Mouse (Mus musculus) gonadal fat pad, adult 2 months (tissue): ENCODE data around the gene Ppp1r3a. TPM values are rescaled to one million over a fixed set of nuclear protein-coding genes. Genes with fewer than 3 reads are reported as not detected.
"Not testable (repeated sequence)": the region's sequence is repeated elsewhere in the genome, so short reads cannot be mapped to it uniquely, and the experiment has no call there.

Source experiments
- DNase-seq: peaks from one replicate; pipeline ENCODE4 v3.0.0-alpha.2; 2012; ENCODE audit warnings: low read depth
- polyA plus RNA-seq: library from polyadenylated mRNA; depleted of rRNA; stranded (reverse); fragments of >200 nt; gene quantifications from 2 replicates; pipeline ENCODE4 v1.2.3, GENCODE M21; 2012; rRNA removed

The Ppp1r3a gene
- polyA plus RNA-seq = 0.03 TPM in 2 replicates

DNA sequence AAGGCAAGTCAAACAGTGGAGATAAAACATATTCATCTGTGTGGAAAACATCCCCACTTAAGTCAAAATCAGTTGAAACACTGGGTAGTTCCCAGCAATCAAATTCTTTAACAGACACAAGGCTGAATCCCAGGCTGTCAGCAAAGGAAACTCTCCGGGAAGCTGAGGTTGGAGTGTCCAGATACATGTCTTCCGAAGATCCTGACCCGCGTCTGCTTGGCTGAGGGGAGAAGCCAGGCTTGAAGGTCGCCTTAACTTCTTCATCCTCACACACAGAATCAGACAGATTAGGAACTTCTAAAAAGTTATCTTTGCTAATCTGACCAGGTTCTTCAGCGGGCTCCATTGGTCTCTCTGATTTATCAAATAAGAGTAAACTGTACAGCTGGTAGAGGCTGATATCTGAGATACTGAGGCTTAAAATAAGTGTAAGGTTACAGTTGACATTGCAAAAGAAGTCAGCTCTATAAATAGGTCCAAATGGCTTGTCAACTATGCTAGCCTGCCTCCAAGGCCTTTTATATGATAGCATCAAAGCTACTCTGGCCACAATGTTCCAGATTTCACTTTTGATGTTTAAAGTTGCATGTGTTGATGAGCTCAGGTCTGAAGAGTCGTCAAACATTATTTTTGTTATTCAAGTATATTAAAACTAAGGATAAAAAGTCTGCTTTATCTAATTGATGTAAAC is at the start of gene Ppp1r3a:
Ppp1r3a (minus strand) TSS at position 374 of the 691 bp plus-strand sequence.
- DNase-seq = no peak

DNA sequence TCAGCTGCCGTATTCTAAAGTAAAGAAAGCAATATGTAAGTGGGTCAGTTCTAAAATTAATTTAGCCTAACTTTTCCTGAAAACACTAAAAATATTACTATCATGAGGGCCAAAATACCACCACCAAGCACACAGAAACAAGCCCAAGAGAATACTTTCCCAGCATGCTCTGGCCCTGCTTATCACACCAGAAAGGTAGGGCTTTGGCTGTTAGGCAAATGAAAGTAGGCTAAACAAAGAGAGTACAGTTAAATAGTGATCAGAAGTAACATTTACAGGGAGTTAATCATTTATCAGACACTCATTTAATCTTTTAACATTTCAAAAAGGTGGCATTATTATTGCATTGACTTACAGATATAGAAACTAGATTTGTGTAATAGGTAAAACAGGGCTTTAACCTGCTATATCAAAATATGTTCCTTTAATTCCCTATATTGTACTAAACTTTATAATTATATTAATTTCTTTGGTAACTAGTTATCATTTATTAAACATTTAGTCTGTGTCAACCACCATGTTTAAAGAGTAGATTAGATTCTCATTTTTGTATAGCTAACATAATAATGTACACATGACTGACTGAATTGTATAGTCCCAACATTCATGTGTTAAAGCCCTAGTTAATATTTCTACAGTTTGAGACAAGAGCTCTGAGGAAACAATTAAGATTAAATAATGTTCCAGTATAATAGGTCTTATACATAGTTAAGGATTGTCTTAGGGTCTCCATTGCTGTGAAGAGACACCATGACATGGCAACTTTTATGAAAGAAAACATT is 32.3 kb upstream of the Ppp1r3a start:
- DNase-seq = no peak

DNA sequence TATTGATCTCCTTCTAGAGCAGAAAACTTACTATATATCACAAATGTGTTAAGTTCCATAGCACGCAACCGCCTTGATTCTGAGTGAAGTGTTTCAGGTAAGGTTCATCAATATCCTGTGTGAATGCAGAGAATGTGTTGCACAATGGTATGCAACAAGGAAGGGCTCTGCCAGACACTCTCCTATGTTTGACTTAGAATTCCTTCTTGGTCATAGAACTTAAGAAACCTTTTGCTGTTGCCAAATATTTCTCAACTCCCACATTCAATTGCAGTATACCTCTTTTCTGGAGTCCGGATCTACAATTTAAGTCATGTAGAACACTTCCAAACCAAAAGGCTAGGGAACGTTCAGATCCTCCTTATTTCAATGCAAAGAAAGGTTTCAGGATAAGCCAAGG is 22.8 kb upstream of the Ppp1r3a start:
- no peak for DNase-seq

DNA sequence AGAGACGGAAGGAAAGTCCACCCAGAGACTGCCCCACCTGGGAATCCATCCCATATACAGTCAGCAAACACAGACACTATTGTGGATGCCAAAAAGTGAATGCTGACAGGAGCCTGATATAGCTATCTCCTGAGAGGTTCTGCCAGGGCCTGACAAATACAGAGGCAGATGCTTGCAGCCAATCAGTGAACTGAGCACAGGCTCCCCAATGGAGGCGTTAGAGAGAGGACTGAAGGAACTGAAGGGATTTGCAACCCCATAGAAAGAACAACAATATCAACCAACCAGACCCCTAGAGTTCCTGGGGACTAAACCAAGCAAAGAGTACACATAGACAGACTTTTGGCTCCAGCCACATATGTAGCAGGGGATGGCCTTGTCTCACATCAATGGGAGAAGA is 16.6 kb upstream of the Ppp1r3a start:
- no peak for DNase-seq

DNA sequence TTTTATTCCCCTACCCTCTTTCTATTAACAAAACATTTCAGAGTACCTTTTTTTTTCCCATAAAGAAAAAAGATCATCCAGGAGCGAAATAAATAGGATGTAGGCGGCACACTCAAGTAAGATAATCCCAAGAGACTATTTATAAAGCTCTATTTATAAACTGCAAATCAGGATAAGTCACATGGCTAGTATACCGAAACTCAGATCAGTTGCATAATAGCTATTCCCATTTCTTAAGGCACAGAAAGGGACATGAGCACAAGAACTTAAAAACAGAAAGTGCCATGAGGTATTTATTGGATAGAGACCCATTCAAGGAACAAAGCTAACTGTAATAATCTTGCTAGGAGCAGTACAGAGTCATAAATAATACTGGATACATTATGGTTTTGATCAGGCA is 2.4 kb upstream of the Ppp1r3a start:
- no peak for DNase-seq

DNA sequence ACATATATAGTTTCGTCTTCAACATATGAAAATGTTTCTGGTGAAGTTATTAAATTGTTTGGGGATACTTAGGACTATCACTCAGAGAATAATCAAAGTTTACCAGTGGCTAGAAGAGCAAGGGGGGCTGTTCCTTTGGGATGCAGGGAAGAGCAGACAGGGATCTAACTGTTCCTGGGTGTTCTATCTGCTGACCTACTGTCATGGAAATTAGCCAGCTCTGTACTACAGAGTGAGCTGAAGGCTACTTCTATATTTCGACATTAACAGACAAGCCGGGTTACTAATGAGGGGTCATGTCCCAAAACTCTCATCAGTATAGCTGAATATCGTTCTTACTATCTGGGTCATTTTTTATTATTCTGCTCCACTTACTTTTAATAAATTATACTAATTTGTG is 1.6 kb downstream of the Ppp1r3a start:
- no peak for DNase-seq

DNA sequence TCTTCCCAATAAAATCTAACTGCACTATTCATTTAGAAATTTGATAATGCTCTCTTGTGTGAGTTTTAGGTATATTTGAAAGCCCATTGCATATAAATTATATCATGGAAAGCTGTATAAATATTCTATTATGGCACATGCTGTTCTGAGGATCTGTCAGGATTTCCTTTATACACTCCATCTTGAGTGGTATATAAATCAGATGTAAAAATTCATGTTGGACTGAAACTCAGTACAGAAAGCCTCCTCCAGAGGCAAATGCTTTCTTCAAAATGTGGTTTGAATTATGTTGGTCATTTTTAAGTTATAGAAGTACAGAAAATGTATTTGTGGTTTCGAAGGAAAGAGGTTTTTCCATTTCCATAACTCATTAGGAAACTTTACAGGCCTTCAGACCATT is 2.9 kb downstream of the Ppp1r3a start:
- no peak for DNase-seq

DNA sequence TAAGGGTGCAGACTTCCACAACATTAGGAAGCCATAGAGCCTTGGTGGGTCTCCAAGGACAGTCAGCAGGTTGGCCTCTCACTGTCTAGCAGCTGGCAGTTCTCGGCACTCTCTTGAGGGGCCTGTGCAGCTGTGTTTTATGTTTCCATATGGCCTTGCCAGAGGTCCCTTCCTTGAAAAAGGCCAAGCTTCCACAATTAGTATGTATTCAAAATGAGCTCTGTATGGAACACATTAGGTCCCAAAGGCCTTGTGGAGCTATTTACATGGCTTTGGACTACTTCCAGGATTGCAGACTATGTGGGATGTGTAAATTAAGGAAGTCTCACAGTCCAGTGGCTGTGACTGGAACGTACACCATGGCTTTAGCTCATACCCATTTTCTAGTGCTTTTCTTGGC is 8.1 kb downstream of the Ppp1r3a start:
- DNase-seq = no peak

DNA sequence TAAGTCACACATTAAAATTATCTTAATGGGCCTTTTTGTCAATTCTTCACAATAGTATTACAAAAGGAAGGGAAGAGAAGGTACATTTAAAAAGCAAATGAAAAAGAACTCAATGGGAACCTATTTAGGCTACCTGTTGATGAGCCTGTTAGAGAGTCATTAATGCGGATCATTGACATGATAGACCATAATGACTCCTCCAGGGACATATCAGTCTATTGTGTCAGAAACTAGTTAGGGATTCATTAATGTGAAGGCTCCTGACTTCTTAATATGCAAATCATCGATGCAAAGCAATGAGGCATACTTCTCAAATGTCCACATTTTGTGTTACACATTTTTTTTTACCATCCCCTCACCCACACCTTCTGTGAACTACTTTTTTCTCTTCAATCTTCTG is 19.1 kb downstream of the Ppp1r3a start:
- no peak for DNase-seq

DNA sequence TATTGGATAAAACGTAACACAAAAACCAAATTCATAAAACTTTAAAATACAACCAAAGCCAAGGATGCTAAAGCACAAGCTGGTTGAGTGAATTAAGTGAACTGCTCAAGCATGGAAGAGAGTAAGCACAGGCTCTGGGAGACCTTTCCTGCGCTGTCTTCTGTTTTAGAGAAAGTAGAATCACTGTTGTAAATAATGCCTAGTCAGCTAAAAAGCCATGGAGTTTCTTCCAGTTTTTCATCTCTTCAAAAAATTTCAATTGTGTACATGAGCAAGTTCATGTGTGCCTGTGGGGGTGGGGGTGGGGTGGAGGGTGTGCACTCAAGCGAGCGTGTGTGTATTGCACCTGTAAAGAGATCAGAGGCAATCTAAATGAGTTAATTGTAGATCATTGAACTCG is 24.1 kb downstream of the Ppp1r3a start:
- no peak for DNase-seq

DNA sequence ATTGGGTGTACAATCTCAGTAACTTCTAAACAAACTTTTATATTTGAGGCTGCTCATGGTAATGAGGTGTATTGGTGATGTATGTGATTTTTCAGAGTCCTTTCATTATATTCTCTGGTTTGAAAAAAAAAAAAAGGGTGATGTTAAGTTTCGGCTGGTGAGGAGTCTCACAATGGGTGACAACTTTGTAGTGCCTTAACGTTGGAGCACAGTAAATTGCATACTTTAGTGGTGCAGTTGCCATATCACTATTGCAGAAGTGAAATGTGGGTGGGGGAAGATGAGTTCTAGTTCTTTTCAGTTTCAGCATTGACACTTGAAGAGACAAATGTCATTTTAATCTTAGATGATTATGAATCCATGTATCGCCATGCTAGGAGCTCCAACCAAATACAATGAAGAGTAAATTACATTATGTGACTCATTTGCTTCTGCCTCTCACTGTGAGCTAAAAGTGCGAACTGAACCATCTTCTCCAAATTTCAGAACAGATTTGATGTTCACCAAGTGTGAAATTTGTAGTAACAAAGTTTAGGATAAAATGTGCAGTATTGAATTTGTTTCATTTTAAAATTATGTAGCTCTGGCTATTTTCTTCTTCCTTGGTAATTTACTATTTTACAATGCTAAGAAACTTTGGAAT is 34.2 kb downstream of the Ppp1r3a start:
- DNase-seq = no peak

DNA sequence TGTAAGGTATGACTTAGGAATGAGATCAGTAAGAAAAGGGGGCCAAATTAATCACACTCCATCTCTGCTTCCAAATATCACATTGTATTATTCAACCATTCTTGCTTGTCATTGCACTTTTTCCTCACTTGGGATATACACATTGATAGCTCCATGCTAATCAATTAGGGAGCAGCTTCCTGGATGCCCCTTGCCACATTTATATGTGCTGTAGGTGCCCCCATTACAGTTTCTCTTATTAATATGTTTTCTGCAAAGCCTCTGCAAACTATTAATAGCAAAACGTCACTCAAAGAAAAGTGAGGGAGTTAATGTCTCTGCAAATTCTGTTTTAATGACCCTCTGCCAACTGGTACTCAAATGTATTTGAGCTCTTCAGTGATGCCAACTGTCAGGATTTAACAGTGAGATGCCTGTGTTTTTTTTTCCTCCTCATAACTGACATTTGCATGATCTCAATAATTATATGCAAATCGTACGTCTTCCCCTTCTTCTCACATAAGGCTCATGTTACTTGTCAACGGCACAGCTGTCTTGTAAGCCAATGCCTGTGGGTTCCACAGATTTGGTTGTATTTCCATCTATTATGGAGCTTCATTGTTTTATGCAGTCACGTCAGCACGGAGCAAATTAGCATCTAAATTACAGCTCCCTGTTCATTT is 34.8 kb downstream of the Ppp1r3a start:
- no peak for DNase-seq

DNA sequence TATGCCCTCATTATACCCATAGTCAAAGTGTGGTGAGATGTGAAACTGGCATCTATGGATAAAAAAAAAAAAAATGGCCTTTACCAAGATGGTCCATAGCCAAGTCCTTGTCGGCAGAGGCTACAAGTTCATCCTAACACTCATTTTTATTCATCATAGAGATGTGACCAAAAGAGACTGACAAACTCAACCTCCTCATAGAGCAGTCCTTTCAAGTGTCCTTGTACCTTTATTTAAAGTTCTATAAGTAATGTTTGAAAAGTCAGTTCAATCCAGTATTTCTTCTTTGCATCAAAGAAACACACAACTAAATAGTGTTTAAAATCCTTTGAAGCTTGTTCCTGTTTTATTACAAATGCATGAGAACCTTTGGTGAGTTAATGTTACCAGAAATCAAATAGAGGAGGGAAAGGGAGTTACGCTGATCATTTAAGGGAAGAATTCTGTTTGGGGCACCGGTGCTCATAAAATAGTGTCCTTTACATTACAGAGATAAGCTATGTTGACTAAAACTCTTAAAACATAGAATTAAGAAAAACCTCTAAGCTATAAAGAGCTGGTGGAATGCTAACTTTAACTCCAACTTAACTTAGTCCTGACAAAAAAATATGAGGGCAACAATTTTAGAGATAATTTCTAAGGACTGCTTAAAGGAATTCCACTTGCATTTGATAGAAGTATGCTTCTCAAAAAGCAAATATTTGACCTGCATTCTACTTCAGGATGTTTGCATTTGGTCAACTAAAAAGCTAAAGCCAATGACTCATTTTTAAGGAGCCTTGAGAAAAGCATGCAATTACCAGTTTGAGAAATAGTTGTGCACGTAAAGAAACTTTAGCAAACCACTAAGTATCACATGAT is 39.7 kb downstream of the Ppp1r3a start:
- no peak for DNase-seq

DNA sequence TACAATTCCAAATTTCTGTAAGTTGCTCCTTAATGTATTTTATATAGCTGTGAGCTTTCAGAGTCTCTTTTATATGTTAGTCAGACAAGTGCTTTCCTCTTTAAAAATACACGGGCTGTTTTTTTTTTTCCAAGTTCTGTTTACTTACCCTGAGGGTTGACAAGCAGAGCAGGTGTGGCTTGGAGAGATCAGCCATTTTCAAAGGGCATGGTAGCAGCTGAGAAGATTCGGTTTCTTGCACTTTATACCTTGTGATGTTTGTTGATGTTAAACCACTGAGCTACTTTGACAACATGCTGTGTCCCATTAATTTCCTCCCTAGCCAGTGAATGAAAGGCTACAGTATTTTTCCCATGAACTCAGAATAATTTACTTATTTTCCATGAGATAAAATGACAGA is 42.9 kb downstream of the Ppp1r3a start:
- no peak for DNase-seq

DNA sequence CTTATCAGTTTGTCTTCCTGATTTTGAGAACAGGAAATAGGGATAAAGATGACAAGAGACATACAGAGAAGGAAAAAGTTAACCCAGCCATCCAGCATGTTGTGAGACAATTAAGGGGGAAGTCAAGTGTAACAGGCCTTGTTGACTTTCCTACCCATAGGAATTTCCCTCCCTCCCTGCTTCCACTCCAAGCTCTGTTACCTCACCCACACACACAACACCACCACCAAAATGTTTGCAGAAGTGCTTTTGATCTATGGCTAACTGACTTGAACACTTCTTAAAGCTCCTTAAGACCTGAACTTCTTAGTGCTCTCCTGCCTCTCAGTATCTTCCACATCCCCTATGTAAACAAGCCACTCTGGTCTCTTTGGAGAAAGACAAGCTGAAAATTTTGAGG is 55.0 kb downstream of the Ppp1r3a start:
- DNase-seq = no peak

DNA sequence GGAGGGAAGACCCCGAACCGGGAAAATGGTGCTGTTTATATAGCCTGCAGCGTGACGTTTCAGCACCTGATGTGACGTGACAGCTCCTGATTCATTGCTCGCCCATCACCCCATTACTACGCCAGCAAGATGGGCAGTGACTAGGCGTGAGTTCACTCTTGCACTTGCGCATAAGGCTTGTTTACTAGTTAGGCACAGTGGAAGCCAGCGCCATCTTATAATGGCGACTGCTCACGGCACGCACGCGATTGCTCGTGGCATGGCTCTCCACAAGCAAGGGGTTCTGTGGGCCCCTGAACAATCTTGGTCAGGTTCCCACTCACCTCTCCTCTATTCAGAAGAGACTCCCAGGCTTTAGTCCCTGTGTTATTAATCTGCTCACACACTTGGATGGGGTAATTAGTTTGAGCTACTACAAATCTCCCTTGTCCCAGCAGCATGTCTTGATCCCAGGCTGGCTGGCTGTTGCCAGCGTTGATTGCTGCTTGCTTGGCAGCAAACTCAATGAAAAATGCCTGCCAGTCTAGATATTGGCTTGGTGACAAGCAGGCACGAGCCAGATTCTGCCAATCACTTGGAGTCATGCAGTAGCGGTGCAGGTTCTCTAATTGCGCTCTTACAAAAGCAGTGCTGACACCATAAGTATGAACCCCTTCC is 75.7 kb downstream of the Ppp1r3a start:
- DNase-seq = not testable (repeated sequence)

DNA sequence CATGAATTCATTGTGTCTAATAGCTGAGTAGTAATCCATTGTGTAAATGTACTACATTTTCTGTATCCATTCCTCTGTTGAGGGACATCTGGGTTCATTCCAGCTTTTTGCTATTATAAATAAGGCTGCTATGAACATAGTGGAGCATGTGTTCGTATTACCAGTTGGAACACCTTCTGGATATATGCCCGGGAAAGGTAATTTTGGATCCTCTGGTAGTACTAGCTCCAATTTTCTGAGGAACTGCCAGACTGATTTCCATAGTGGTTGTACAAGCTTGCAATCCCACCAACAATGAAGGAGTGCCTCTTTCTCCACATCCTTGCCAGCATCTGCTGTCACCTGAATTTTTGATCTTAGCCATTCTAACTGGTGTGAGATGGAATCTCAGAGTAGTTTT is 86.1 kb downstream of the Ppp1r3a start:
- DNase-seq = not testable (repeated sequence)

DNA sequence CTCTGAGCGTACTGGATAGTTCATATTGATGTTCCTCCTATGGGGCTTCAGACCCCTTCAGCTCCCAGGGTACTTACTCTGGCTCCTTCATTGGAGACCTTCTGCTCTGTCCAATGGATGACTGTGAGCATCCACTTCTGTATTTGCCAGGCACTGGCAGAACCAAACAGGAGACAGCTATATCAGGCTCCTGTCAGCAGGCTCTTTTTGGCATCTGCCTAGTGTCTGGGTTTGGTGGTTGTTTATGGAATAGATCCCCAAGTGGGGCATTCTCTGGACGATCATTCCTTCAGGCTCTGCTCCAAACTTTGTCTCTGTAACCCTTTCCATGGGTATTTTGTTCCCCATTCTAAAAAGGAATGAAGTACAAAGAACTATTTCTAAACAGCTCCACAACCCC is 87.4 kb downstream of the Ppp1r3a start:
- DNase-seq = not testable (repeated sequence)
